Mouse (Mus musculus) neural tube, embryonic 12.5 days (tissue): ENCODE measurements at regions not wholly inside any gene's neighbourhood (a gene's known extent, or its start where the extent isn't known, plus 50 kb on each side); places are given as distances from the start of the nearest gene placed in this dataset.

ENCODE experiments used
- ATAC-seq: fragments of 200-750 bp; cut with Nextera tagmentation; 2 replicates; pipeline ENCODE4 v1.8.0; 2017; ENCODE audit warnings: low read depth, mild to moderate bottlenecking, moderate TSS enrichment, moderate library complexity; ENCODE audit not compliant: low FRiP score
- H3K27ac ChIP-seq: fragments of 300-500 bp; sonication (generic); 2 replicates; pipeline ENCODE4 v1.5.1; 2016
- H3K27me3 ChIP-seq: fragments of 300-500 bp; sonication (generic); replicated peaks from 2 replicates; pipeline ENCODE4 v1.6.1; 2016; ENCODE audit warnings: mild to moderate bottlenecking
- H3K36me3 ChIP-seq: fragments of 300-500 bp; sonication (generic); 2 replicates; pipeline ENCODE4 v1.6.1; 2016; ENCODE audit warnings: mild to moderate bottlenecking
- H3K4me1 ChIP-seq: fragments of 300-500 bp; sonication (generic); 2 replicates; pipeline ENCODE4 v1.6.1; 2016
- H3K4me2 ChIP-seq: fragments of 300-500 bp; sonication (generic); replicated peaks from 2 replicates; pipeline ENCODE4 v1.6.1; 2016; ENCODE audit warnings: mild to moderate bottlenecking
- H3K4me3 ChIP-seq: fragments of 300-500 bp; sonication (generic); 2 replicates; pipeline ENCODE4 v1.5.1; 2016
- H3K9ac ChIP-seq: fragments of 300-500 bp; sonication (generic); 2 replicates; pipeline ENCODE4 v1.6.1; 2016; ENCODE audit warnings: mild to moderate bottlenecking
- H3K9me3 ChIP-seq: fragments of 300-500 bp; sonication (generic); 2 replicates; pipeline ENCODE4 v1.6.1; 2016; ENCODE audit warnings: mild to moderate bottlenecking
- WGBS: fragments of 180-500 bp; shearing (Covaris S2); methylation state at CpG from one replicate; pipeline ENCODE4 v1.1.7; 2016; 5-methylcytosine and 5-hydroxymethylcytosine counted together

DNA sequence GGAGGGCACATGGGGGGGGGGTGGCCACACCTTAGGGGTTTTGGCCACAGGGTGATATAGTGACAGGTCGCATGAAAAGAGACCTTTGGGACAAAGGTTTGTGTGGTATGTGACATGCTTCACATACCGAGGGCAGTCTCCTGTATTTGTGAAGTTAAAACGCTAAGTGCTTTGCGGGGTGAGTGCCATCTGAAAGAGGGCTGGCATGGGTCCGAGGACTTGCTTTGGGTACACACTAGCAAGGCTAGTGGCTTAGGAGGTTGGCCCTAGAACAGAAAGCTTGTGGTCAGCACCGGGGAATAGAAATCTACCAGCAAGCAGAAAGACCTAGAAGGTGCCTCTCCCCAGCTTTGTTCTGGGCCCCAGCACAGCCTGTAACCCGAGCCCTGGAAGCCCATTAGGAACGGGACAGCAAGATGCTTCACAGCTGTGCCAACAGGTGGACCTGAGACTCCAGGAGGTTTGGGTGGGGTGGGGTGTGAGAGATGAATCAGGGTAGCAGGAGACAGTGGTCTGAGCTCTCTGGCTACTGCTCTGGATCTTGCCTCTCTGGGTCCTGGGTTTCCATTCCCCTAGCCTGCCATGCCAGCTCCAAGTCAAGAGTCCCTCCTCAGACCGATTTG lies 107.0 kb upstream of the Irx3 start:
- H3K27ac ChIP-seq: no peak overlapping the region
- WGBS: 73% methylated on average over 9 of the region's 9 CpGs
- no peaks in the 10 kb centered on the region for H3K36me3 ChIP-seq
- H3K4me2 ChIP-seq: no peak overlapping the region
- ATAC-seq: no peak
- no peaks in the 10 kb centered on the region for H3K9me3 ChIP-seq
- peaks cover 7% of the 10 kb centered on the region for H3K4me1 ChIP-seq
- H3K9ac ChIP-seq: no peak overlapping the region
- H3K4me3 ChIP-seq: no peak overlapping the region
- H3K27me3 ChIP-seq: 0 out of 2 replicates have a peak, but pooled peaks cover 3% of the 10 kb centered on the region

DNA sequence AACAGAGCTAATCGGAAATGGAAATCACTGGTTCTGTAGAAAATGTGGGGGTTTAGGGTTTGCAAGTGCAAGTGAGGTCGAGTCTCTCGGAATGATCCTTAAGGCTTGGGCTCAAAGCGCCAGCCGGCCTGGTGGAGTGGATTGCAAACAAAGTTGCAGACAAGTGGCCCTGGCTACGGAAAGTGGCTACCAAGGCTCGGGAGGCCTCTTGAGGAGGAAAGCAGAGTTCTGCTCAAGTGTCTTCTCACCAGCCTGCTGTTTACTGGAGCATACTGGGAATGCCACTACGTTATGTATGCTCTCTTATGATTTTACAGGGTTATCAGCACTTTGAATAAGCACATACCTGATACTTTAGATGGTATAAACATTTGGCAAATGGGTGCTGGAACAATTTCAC lies 105.3 kb upstream of the Irx3 start:
- Histone ChIP-seq H3K36me3 (no peaks in the 10 kb centered on the region), H3K4me2 (no peak overlapping the region), H3K27me3 (0 out of 2 replicates have a peak, but pooled peaks cover 3% of the 10 kb centered on the region), H3K4me3 (no peak overlapping the region), H3K27ac (no peak overlapping the region), H3K4me1 (peaks cover 7% of the 10 kb centered on the region), H3K9me3 (no peaks in the 10 kb centered on the region), H3K9ac (no peak overlapping the region)
- 94% methylated on average over 8 of the region's 8 CpGs for WGBS
- no peak for ATAC-seq

DNA sequence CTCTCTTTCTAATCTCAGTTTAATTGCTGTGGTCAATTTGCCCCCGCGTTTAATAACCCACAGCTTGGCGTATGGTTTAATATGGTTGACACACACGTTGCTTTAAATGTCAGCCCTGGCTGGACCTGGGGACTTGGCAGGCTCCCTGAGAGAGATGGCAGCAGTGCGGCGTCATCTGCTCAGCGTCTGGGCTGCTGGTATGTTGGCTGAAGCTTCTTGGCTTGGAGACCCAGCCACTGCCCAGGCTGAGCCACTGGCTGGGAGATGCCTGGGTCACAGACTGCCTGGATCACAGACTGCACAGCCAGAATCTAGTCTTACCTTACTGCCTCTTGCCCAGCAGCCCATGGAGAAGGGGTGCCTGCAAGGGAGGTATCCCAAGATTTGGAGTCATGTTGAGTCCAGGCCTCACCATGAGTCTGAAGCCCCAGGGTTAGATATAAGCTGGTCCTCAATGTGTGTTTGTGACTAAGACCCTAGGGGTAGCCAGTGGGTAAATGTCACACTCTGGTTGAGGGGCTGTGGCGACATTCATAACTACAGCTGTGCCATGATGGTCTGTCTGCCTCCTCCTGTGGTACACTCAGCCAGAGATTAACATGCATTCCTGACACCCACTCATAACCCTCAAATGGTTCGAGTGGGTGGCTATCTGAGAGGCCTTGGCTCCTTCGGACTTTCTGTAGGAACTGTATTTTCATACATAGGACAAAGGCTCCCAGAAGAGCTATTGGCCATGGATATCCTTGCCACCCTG lies 99.8 kb upstream of the Irx3 start:
- H3K27ac ChIP-seq: no peak overlapping the region
- 85% methylated on average over 10 of the region's 10 CpGs for WGBS
- peaks cover 4% of the 10 kb centered on the region; the same call in 1 of the 2 replicates for H3K27me3 ChIP-seq

DNA sequence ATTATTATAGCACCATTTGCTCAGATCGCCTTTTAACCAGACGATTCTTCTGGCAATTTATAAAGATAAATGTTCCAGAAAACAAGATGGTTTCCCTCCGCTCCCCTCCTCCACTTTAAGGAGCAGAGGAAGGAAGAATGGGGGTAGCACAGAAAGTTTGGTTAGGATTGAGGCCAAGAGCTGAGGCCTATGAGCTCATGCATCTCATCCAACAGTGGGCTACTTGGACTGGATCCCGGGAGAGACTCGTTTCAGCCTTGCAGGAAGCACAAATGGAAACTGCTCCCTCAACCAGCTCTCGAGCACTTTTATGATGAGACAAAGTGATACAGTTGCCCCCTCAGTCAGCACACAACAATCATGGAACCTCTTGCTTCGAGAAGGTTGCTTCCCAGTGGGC lies 97.9 kb upstream of the Irx3 start:
- no peak overlapping the region for H3K27ac ChIP-seq
- H3K9ac ChIP-seq: no peak overlapping the region
- H3K4me2 ChIP-seq: no peak overlapping the region
- no peaks in the 10 kb centered on the region for H3K4me1 ChIP-seq
- 79% methylated on average over 7 of the region's 7 CpGs for WGBS
- H3K36me3 ChIP-seq: no peaks in the 10 kb centered on the region
- H3K27me3 ChIP-seq: peaks cover 8% of the 10 kb centered on the region
- no peak overlapping the region for H3K4me3 ChIP-seq
- H3K9me3 ChIP-seq: no peaks in the 10 kb centered on the region
- no peak for ATAC-seq

More for the DNA sequence above, 99.8 kb upstream of the Irx3 start:
- Histone ChIP-seq H3K4me3 (no peak overlapping the region), H3K9me3 (no peaks in the 10 kb centered on the region), H3K4me2 (no peak overlapping the region), H3K4me1 (no peaks in the 10 kb centered on the region), H3K36me3 (no peaks in the 10 kb centered on the region), H3K9ac (no peak overlapping the region)
- ATAC-seq: no peak

DNA sequence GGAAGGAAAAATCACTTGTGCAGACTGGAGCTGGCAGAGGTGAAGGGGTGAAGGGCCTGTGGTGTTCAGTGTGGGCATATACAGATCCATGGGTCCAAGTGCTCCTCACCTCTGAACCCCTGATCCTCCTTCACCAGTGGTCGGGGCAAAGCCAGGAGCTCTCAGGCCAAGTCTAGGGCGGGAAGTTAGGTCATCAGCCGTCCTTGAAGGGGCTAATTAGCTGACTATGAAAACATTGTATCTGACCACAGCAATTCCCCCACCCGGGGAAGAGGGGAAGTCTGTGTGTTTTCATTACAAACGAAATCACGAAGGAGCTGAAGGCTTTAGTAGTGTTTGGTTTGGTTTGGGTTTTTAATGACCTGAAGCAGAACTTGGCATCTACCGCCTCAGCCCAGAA lies 95.5 kb upstream of the Irx3 start:
- Histone ChIP-seq H3K27ac (no peak overlapping the region), H3K4me1 (peaks cover 3% of the 10 kb centered on the region; the same call in 1 of the 2 replicates), H3K9me3 (no peaks in the 10 kb centered on the region), H3K4me2 (no peak overlapping the region), H3K4me3 (no peak overlapping the region), H3K36me3 (no peaks in the 10 kb centered on the region), H3K9ac (no peak overlapping the region), H3K27me3 (peaks cover 10% of the 10 kb centered on the region)
- 76% methylated on average over 7 of the region's 7 CpGs for WGBS
- ATAC-seq: no peak

DNA sequence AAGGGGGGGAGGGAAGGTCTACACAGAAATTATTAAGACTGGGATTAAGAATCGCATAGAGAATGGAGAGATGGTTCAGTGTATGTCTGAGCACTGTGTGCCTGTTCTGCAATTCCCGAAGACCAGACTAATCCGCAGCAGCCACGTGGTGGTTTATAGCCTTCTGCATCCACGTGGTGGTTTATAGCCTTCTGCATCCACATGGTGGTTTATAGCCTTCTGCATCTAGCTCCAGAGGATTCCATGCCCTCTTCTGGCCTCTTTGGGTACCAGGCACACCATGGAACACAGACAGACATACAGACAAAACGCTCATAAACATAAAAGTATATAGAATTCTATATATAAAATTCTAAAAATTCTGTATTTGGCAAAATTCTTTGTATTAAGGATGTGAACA lies 94.1 kb upstream of the Irx3 start:
- H3K27me3 ChIP-seq: peaks cover 21% of the 10 kb centered on the region
- H3K4me1 ChIP-seq: peaks cover 10% of the 10 kb centered on the region; the same call in 1 of the 2 replicates
- ATAC-seq: no peak
- no peaks in the 10 kb centered on the region for H3K36me3 ChIP-seq
- no peak overlapping the region for H3K4me2 ChIP-seq
- no peak overlapping the region for H3K9ac ChIP-seq
- no peak overlapping the region for H3K4me3 ChIP-seq
- H3K9me3 ChIP-seq: no peaks in the 10 kb centered on the region
- 53% methylated on average over 6 of the region's 6 CpGs for WGBS
- no peak overlapping the region for H3K27ac ChIP-seq

DNA sequence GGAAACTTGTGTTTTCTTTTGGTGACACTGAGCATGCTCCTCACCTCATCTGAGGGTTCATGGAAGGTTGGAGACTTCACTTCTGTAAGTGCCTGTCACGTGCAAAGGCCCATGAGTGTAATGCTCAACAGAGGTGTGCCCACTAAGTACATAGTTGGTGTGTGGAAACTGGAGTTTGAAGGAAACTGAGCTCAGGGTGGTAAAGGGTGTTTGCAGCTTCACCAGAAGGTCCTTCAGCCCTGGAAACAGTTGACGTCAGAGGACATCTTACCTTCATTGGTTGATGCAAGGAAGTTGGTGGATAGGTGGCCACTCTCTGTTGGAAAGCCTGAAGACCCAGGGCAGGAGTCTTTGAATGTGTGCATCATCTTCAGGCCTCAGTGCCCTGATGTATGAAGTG lies 83.0 kb upstream of the Irx3 start:
- no peaks in the 10 kb centered on the region for H3K36me3 ChIP-seq
- H3K4me2 ChIP-seq: no peak overlapping the region
- no peaks in the 10 kb centered on the region for H3K9me3 ChIP-seq
- no peak overlapping the region for H3K4me3 ChIP-seq
- H3K9ac ChIP-seq: no peak overlapping the region
- no peaks in the 10 kb centered on the region for H3K4me1 ChIP-seq
- H3K27ac ChIP-seq: no peak overlapping the region
- H3K27me3 ChIP-seq: peaks cover 6% of the 10 kb centered on the region; the same call in 1 of the 2 replicates
- 76% methylated on average over 2 of the region's 2 CpGs for WGBS
- ATAC-seq: no peak

DNA sequence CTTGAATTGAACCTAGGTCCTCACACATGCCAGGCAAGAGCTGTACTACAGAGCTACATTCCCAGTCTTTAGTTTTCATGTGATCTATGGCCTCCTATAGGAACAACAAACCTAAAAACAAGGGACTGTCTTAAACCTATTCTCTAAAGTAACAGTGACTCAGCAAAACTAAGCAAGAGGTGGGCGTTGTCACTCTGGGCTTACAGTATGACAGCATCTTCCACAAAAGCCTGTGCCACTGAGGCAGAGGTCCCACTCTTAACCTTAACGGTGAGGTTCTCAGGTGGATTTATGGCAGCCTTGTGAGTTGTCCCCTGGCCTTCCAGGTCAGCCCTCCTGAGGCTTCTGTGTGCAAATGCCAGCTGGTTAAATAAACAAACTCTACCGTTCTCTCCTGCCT lies 82.5 kb upstream of the Irx3 start:
- ATAC-seq: no peak
- Histone ChIP-seq H3K27ac (no peak overlapping the region), H3K4me3 (no peak overlapping the region), H3K36me3 (no peaks in the 10 kb centered on the region), H3K27me3 (peaks cover 6% of the 10 kb centered on the region; the same call in 1 of the 2 replicates), H3K9me3 (no peaks in the 10 kb centered on the region), H3K9ac (no peak overlapping the region), H3K4me1 (no peaks in the 10 kb centered on the region), H3K4me2 (no peak overlapping the region)
- WGBS: 41% methylated on average over 3 of the region's 3 CpGs

DNA sequence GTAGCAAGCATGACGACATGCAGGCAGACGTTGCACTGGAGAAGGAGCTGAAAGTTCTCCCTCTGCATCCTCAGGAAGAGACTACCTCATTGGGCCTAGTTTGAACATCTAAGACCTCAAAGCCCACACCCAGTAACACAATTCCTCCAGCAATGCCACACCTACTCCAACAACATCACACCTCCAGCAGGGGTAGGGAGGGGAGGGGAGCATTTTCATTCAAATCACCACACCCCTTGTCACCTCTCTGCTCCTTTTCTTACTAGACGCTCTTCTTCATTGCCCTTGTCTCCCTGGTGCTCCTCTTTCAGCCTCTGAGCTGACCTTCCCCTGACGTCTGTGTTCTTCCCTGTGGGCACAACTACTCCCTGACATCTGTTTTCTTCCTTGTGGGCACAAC lies 81.1 kb upstream of the Irx3 start:
- H3K9ac ChIP-seq: no peak overlapping the region
- 54% methylated on average over 4 of the region's 4 CpGs for WGBS
- no peak overlapping the region for H3K4me3 ChIP-seq
- peaks cover 6% of the 10 kb centered on the region; the same call in 1 of the 2 replicates for H3K27me3 ChIP-seq
- ATAC-seq: no peak
- no peak overlapping the region for H3K4me2 ChIP-seq
- H3K9me3 ChIP-seq: no peaks in the 10 kb centered on the region
- H3K36me3 ChIP-seq: no peaks in the 10 kb centered on the region
- H3K4me1 ChIP-seq: no peaks in the 10 kb centered on the region
- no peak overlapping the region for H3K27ac ChIP-seq

DNA sequence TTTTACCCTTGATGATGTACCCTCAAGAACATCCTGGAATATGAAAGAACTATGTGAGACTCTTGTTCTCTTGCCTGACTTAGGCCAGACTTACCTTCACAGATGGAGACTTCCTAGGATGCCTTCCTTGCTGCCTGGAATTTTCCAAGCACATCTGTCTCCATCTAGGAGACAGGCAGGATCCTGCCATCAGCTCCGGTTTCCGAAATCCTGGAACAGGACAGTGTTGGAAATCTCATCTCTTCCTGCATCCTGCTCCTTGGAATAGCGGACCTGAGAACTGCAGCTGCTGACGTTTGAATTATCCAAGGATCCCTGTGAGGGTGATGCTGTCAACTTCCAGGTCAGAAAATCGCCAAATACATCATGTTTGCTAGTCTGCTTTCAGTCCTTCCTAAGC lies 77.0 kb upstream of the Irx3 start:
- Histone ChIP-seq H3K4me3 (no peak overlapping the region), H3K27me3 (peaks cover 31% of the 10 kb centered on the region)

DNA sequence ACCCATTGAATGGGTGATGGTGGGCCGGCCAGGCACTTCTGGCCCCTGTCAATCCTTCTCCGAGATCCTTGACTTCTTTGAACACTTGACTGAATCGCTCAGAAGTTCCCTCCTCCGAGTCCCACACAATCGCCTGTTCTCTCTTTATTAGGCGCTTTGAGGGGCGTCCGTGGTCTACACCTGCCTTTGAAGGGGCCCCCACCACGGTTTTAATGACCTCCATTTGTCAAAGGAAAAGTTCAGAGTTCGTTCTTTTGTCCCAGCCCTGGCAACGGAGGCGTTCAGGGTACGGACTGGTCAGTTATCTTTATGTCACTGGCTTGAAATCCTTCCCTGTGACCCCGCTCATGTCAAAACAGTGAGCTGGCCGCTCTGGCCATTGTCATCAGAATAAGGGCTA lies 74.3 kb upstream of the Irx3 start:
- no peaks in the 10 kb centered on the region for H3K36me3 ChIP-seq
- H3K4me2 ChIP-seq: peak overlapping the region; percentile 17; the same call in 1 of the 2 replicates
- peaks cover 31% of the 10 kb centered on the region for H3K4me1 ChIP-seq
- no peak overlapping the region for H3K4me3 ChIP-seq
- no peak overlapping the region for H3K27ac ChIP-seq
- no peaks in the 10 kb centered on the region for H3K9me3 ChIP-seq
- 7% methylated on average over 15 of the region's 15 CpGs for WGBS
- H3K9ac ChIP-seq: no peak overlapping the region
- ATAC-seq: no peak
- H3K27me3 ChIP-seq: peaks cover 30% of the 10 kb centered on the region; the same call in 1 of the 2 replicates

More for the DNA sequence above, 77.0 kb upstream of the Irx3 start:
- Histone ChIP-seq H3K9me3 (no peaks in the 10 kb centered on the region), H3K4me2 (no peak overlapping the region), H3K4me1 (peaks cover 12% of the 10 kb centered on the region), H3K27ac (no peak overlapping the region), H3K9ac (no peak overlapping the region), H3K36me3 (no peaks in the 10 kb centered on the region)
- WGBS: 85% methylated on average over 5 of the region's 5 CpGs
- no peak for ATAC-seq

DNA sequence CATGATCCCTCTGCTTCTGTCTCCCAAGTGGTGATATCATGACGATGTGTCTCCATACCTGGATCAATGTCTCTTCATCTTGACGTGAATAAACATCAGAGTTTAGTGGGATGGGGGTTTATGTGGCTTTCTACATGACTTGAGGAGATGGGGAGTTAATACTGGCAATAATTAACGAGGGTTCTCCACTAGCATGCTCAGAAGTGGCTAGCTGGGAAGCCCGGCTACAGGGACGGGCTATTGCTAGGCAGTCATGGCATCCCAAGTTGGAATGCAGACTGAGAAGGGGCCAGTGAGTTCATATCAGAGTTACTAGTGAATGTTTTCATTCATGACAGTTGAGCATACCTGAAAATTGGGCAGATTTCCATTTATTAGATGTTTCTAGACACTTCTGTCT lies 71.4 kb upstream of the Irx3 start:
- H3K4me1 ChIP-seq: peaks cover 31% of the 10 kb centered on the region
- H3K4me2 ChIP-seq: peak overlapping the region; percentile 58
- no peak overlapping the region for H3K4me3 ChIP-seq
- no peaks in the 10 kb centered on the region for H3K36me3 ChIP-seq
- ATAC-seq: no peak
- no peaks in the 10 kb centered on the region for H3K9me3 ChIP-seq
- 47% methylated on average over 5 of the region's 5 CpGs for WGBS
- no peak overlapping the region for H3K9ac ChIP-seq
- H3K27ac ChIP-seq: no peak overlapping the region
- H3K27me3 ChIP-seq: peaks cover 37% of the 10 kb centered on the region; the same call in 1 of the 2 replicates
